Mouse (Mus musculus) erythroblast, embryonic 14.5 days (primary cell): ENCODE data around the gene Ube2z.

Source experiments
- GATA1 ChIP-seq: IDR thresholded peaks from 2 replicates; pipeline ENCODE4 v1.6.1; 2012; ENCODE audit warnings: low read length, inconsistent platforms, mixed read lengths
- TAL1 ChIP-seq: IDR thresholded peaks from 3 replicates; pipeline ENCODE4 v1.6.1; 2012; ENCODE audit warnings: low read length, inconsistent platforms, mixed read lengths

DNA sequence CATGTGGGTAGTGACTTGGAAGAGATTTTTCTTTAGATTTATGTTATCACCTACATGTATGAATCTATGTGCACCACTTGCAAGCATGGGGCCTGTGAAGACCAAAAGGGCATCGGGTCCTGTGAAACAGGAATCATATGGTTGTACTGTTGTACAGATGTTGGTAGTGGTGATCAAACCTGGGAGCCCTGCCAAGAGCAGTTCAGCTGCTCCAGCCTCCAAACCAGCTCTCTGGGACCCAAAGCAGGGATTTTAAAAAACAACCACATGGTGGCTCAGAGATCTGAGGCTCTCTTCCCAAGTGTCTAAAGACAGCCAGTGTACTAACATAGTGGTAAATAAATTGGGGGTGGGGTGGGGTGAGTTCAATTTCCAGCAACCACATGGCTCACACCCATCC is 43.2 kb upstream of the Ube2z start:
- TF ChIP-seq GATA1 (no peak), TAL1 (no peak)
